Mouse (Mus musculus) midbrain, embryonic 11.5 days (tissue): ENCODE data around the gene Amotl1. TPM values are rescaled to one million over a fixed set of nuclear protein-coding genes. Genes with fewer than 3 reads are reported as not detected.

Experiments used
- ATAC-seq: fragments of 200-750 bp; cut with Nextera tagmentation; 2 replicates; pipeline ENCODE4 v1.8.0; 2017; ENCODE audit warnings: moderate TSS enrichment, moderate library complexity; ENCODE audit not compliant: low FRiP score
- DNase-seq: peaks from one replicate; pipeline ENCODE4 v3.0.0; 2015; ENCODE audit warnings: low spot score; ENCODE audit errors: missing footprints
- H3K27ac ChIP-seq: fragments of 300-500 bp; sonication (generic); 2 replicates; pipeline ENCODE4 v1.5.1; 2014; ENCODE audit warnings: low read depth, low read length
- H3K27me3 ChIP-seq: fragments of 300-500 bp; sonication (generic); 2 replicates; pipeline ENCODE4 v1.6.1; 2014; ENCODE audit warnings: mild to moderate bottlenecking, low read length, moderate library complexity, mixed read lengths; ENCODE audit not compliant: control insufficient read depth, insufficient read depth
- H3K36me3 ChIP-seq: fragments of 300-500 bp; sonication (generic); 2 replicates; pipeline ENCODE4 v1.6.1; 2014; ENCODE audit warnings: mild to moderate bottlenecking, low read length, moderate library complexity, mixed read lengths; ENCODE audit not compliant: control insufficient read depth, insufficient read depth
- H3K4me1 ChIP-seq: fragments of 300-500 bp; sonication (generic); 2 replicates; pipeline ENCODE4 v1.6.1; 2014; ENCODE audit warnings: low read length; ENCODE audit not compliant: control insufficient read depth, insufficient read depth
- H3K4me2 ChIP-seq: fragments of 300-500 bp; sonication (generic); 2 replicates; pipeline ENCODE4 v1.6.1; 2014; ENCODE audit warnings: mild to moderate bottlenecking, moderate library complexity
- H3K4me3 ChIP-seq: fragments of 300-500 bp; sonication (generic); 2 replicates; pipeline ENCODE4 v1.5.1; 2014; ENCODE audit warnings: low read depth, low read length
- H3K9ac ChIP-seq: fragments of 300-500 bp; sonication (generic); 2 replicates; pipeline ENCODE4 v1.6.1; 2014; ENCODE audit warnings: low read length
- H3K9me3 ChIP-seq: fragments of 300-500 bp; sonication (generic); 2 replicates; pipeline ENCODE4 v1.6.1; 2016; ENCODE audit warnings: low read length; ENCODE audit not compliant: control insufficient read depth
- WGBS: fragments of 180-500 bp; shearing (Covaris S2); extraction: QIAGEN DNeasy Blood & Tissue Kit; methylation state at CpG from one replicate; pipeline ENCODE4 v1.1.7; 2014; 5-methylcytosine and 5-hydroxymethylcytosine counted together
- polyA plus RNA-seq: library from polyadenylated mRNA; unstranded; fragments of >200 nt; fragmentation: Nextera tagmentation; extraction: Ambion mirVana; gene quantifications from 2 replicates; pipeline ENCODE4 v1.2.1, GENCODE M21; 2014

Amotl1 gene
- polyA plus RNA-seq, 1 experiment from 2014 or later: 15.2 TPM

DNA sequence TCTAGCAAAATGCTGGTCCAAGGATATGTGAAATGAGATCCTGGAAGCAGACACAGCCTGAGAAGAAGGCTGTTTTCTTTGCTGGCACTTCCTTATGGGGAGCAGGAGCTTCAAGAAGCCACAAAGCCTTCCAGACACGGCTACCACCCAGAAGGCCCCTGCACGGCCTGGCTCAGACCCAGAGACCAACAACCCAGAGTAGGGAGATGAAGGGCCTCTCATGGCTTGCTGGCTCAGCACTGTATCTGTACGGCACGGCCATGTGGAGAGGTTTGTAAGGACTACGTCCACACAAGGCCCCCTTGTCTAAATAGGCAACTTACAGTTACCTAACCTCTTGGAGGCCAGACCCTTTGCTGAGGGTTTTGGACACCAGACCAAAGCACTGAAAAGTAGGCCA lies 45.1 kb downstream of the Amotl1 start:
- H3K4me3 ChIP-seq: no peak overlapping the region
- H3K36me3 ChIP-seq: peaks cover 3% of the 10 kb centered on the region; the same call in 1 of the 2 replicates
- H3K4me1 ChIP-seq: no peaks in the 10 kb centered on the region
- H3K4me2 ChIP-seq: no peak overlapping the region
- H3K9me3 ChIP-seq: no peaks in the 10 kb centered on the region
- 95% methylated on average over 5 of the region's 5 CpGs for WGBS
- ATAC-seq (no peak), DNase-seq (peak; percentile 26)
- H3K27me3 ChIP-seq: no peaks in the 10 kb centered on the region
- no peak overlapping the region for H3K9ac ChIP-seq
- no peak overlapping the region for H3K27ac ChIP-seq

DNA sequence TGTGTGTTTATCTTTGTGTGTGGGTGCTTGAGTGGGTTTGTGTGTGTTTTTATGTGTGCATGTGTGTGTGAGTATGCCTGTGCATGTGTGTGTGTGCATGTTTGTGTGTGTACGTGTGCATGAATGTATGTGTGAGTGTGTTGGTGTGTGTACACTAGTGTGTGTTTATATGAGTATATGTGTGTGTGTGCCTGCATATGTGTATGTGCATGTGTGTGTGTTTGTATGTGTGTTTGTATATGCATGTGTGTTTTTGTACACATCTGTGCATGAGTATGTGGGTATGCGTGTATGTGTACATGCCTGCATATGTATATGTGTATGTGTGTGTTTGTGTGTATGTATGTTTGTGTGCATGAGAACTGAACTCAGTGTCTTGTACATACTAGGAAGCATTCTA lies 46.7 kb downstream of the Amotl1 start:
- 92% methylated on average over 2 of the region's 2 CpGs for WGBS
- peak; percentile 14 for DNase-seq
- no peak for ATAC-seq
- Histone ChIP-seq H3K4me2 (no peak overlapping the region), H3K4me3 (no peak overlapping the region), H3K9ac (no peak overlapping the region), H3K27me3 (no peaks in the 10 kb centered on the region), H3K9me3 (no peaks in the 10 kb centered on the region), H3K4me1 (no peaks in the 10 kb centered on the region), H3K36me3 (peaks cover 9% of the 10 kb centered on the region; the same call in 1 of the 2 replicates), H3K27ac (no peak overlapping the region)

DNA sequence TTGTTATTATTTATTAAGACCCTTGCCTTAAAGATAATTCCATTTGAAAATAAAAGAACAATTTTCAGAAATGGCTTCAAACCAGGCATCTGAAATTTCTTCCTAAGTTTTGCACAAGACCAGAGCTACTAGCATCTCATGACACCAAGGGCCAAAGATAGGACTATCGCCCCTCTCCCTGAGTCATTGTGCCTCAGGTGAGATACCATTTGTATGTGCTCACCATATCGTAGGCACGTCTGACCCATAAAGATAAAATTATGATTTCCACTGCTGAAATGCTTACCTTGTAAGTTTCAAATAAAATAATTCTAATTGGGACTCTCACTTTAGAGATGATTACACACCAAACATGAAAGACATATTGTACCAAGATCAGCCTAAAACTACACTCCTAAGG lies 47.4 kb downstream of the Amotl1 start:
- 96% methylated on average over 3 of the region's 3 CpGs for WGBS

DNA sequence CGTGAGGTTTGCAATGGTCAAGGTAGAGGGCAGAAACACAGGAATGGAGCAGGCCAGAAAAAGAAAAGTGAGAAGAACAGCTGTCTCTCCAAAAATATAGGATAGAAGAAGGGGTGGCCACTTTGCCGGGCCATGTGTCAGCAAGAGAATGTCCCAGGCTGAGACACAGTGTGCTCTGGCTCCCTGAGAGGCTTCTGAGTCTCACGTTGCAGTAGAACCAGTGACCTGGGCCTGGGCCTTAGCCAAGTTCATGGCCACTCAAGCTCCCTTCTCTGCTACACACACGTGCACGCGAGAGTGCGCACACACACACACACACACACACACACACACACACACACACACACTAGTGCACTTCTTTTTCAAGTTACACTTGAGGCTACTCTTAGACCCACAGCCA lies 48.0 kb downstream of the Amotl1 start:
- no peak overlapping the region for H3K27ac ChIP-seq
- no peaks in the 10 kb centered on the region for H3K4me1 ChIP-seq
- no peak overlapping the region for H3K4me3 ChIP-seq
- H3K4me2 ChIP-seq: no peak overlapping the region
- DNase-seq (peak; percentile 41), ATAC-seq (no peak)
- peaks cover 16% of the 10 kb centered on the region; the same call in 1 of the 2 replicates for H3K36me3 ChIP-seq
- 92% methylated on average over 7 of the region's 7 CpGs for WGBS
- no peaks in the 10 kb centered on the region for H3K9me3 ChIP-seq
- no peaks in the 10 kb centered on the region for H3K27me3 ChIP-seq
- no peak overlapping the region for H3K9ac ChIP-seq

More for the DNA sequence above, 47.4 kb downstream of the Amotl1 start:
- Histone ChIP-seq H3K27me3 (no peaks in the 10 kb centered on the region), H3K9me3 (no peaks in the 10 kb centered on the region), H3K9ac (no peak overlapping the region), H3K27ac (no peak overlapping the region), H3K4me2 (no peak overlapping the region), H3K36me3 (peaks cover 16% of the 10 kb centered on the region; the same call in 1 of the 2 replicates), H3K4me1 (no peaks in the 10 kb centered on the region), H3K4me3 (no peak overlapping the region)
- DNase-seq: no peak
- ATAC-seq: no peak

DNA sequence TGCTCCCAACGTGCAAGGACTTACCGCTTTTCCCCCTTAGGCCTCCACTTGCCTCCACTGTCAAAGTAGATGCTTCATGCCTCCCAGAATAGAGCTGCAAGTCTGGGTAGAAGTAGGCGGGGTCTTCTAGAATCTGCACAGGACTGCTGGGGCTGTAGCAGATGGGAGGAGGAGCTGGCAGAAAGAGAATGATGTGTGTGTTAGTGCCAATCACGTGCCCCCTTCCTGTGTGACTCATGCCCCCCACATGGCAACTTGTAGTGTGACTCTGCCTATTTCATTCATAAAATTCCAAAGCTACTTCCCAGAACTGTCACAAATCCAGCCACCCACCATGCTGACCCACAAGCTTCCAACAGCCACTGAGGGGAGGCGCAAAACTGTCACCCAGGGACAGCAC lies 48.4 kb downstream of the Amotl1 start:
- Histone ChIP-seq H3K27me3 (no peaks in the 10 kb centered on the region), H3K36me3 (peaks cover 17% of the 10 kb centered on the region; the same call in 1 of the 2 replicates), H3K9me3 (no peaks in the 10 kb centered on the region), H3K4me2 (no peak overlapping the region), H3K27ac (no peak overlapping the region), H3K4me3 (no peak overlapping the region), H3K4me1 (no peaks in the 10 kb centered on the region), H3K9ac (no peak overlapping the region)
- DNase-seq: peak; percentile 14
- 91% methylated on average over 5 of the region's 5 CpGs for WGBS
- no peak for ATAC-seq

DNA sequence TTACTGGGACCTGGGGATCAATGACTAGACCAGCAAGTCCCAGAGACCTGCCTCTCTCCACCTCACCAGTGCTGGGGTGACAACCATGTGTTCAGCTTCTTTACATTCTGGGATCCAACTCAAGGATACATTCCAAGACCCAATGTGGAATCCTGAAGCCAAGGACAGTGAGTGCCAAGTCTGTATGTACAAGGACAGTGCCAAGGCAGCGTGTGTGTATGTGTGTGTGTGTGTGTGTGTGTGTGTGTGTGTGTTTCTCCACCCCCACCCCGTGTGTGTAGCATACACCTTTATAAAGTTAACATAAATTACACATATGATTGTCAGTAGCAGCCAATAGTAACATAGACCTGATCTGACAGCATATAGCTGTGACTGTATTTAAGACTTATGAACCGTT lies 49.0 kb downstream of the Amotl1 start:
- no peaks in the 10 kb centered on the region for H3K4me1 ChIP-seq
- H3K9ac ChIP-seq: no peak overlapping the region
- H3K27ac ChIP-seq: no peak overlapping the region
- H3K4me2 ChIP-seq: no peak overlapping the region
- DNase-seq (peak; percentile 17), ATAC-seq (no peak)
- H3K36me3 ChIP-seq: peaks cover 20% of the 10 kb centered on the region; the same call in 1 of the 2 replicates
- no peak overlapping the region for H3K4me3 ChIP-seq
- no peaks in the 10 kb centered on the region for H3K27me3 ChIP-seq
- 89% methylated on average over 3 of the region's 3 CpGs for WGBS
- no peaks in the 10 kb centered on the region for H3K9me3 ChIP-seq

DNA sequence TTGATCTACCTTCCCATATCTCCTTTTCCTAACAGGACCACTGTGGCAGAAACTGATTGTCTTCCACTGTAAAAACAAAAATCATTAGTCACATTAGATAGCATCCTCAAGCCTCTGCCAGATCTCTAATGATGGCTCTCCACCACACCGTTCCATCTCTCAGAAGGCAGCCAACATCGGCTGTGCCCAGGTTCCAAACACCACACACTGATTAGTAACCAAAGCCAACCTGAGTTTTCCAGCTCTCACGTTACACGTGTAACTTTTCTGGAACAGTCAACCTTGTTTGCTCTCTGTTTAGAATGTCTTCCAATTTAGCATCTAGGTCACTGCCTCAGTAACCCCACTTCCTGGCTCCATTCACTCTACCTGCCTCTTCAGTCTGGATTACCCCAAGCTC lies 51.0 kb downstream of the Amotl1 start:
- no peak overlapping the region for H3K9ac ChIP-seq
- peaks cover 20% of the 10 kb centered on the region for H3K36me3 ChIP-seq
- ATAC-seq (no peak), DNase-seq (no peak)
- no peak overlapping the region for H3K4me3 ChIP-seq
- no peaks in the 10 kb centered on the region for H3K27me3 ChIP-seq
- WGBS: 95% methylated on average over 4 of the region's 4 CpGs
- no peak overlapping the region for H3K27ac ChIP-seq
- no peaks in the 10 kb centered on the region for H3K4me1 ChIP-seq
- H3K4me2 ChIP-seq: no peak overlapping the region
- no peaks in the 10 kb centered on the region for H3K9me3 ChIP-seq

DNA sequence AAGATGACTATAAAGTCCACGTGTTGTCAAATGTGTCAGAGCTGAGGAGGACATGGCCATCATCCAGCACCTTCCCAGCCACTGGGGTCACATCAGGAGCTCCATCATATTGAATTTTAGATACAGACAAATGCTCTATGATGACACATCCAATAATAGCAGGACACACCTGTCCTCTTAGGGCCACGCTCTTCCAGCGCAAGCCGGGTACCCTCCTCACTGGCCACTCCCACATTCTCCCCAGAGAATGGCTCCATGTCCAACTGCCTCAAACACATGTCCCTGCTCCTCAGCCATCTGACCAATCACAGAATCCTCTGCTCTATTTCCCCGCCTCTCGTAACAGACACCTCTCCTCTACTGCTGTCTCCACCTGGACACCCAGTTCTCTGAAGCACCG lies 54.2 kb downstream of the Amotl1 start:
- Histone ChIP-seq H3K4me1 (peaks cover under 1% of the 10 kb centered on the region; the same call in 1 of the 2 replicates), H3K9me3 (no peaks in the 10 kb centered on the region), H3K9ac (no peak overlapping the region), H3K27ac (no peak overlapping the region), H3K4me2 (no peak overlapping the region), H3K27me3 (no peaks in the 10 kb centered on the region), H3K4me3 (no peak overlapping the region), H3K36me3 (peaks cover 20% of the 10 kb centered on the region)
- no peak for ATAC-seq
- 91% methylated on average over 7 of the region's 7 CpGs for WGBS
- DNase-seq: no peak

DNA sequence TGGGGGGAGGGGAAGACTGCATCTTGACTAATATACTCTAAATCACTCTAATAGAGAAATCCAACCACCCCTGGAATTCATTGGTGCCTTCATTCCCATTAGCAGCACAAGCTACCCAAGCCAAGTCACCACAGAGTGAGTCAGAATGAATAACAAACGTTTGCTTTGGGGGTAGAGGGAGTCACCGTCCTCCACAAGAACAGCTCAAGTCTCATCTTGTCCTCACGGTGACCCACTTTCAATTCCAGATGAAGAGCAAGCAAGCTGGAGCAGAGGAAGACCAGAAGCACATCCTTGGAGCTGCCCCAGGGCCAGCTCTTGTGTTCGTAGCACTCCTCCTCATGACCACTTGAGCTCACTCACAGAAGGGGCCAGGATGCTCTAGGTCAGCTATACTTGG lies 56.2 kb downstream of the Amotl1 start:
- WGBS: 74% methylated on average over 4 of the region's 4 CpGs
- Histone ChIP-seq H3K4me3 (no peak overlapping the region), H3K9me3 (no peaks in the 10 kb centered on the region), H3K36me3 (peaks cover 16% of the 10 kb centered on the region), H3K4me1 (peaks cover 4% of the 10 kb centered on the region; the same call in 1 of the 2 replicates), H3K27ac (no peak overlapping the region), H3K27me3 (no peaks in the 10 kb centered on the region), H3K9ac (no peak overlapping the region), H3K4me2 (no peak overlapping the region)
- DNase-seq (no peak), ATAC-seq (no peak)
